Mouse (Mus musculus) lung, adult 2 months (tissue): ENCODE results near the gene Lmtk2.

Experiments
- CTCF ChIP-seq: fragments of 200-500 bp; IDR thresholded peaks from 2 replicates; pipeline ENCODE4 v1.5.1; 2011; ENCODE audit warnings: mild to moderate bottlenecking, low read length, control low read depth; ENCODE audit not compliant: insufficient read depth
- POLR2A ChIP-seq: fragments of 200-500 bp; IDR thresholded peaks from 2 replicates; pipeline ENCODE4 v1.6.1; 2011; ENCODE audit warnings: low read depth, mild to moderate bottlenecking, control low read depth, low read length, borderline replicate concordance; ENCODE audit errors: extremely low read depth

DNA sequence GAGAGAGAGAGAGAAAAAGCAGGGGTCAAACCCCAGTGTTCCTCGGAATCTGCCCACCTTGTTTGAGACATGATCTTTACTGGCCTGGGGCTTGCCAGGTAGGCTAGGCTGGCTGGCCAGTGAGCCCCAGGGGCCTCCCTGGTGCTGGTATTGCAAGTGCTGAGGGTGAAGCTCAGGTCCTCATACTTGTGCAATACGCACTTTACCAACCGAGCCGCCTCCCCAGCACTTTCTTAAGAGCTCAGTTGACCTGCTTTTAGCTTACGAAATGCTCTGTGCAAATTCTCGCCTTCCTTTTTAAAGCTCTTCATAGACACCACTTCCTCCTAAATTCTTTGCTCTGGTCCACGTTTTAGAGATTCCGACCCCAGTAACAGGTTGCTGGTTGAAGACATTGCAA, 9.0 kb downstream of the Lmtk2 start:
- no peak for TF ChIP-seq CTCF
- no peak for TF ChIP-seq POLR2A
